Mouse (Mus musculus): ENCODE results near the gene Slc8a2. TPM values are rescaled to one million over a fixed set of nuclear protein-coding genes. Genes with fewer than 3 reads are reported as not detected.

The Slc8a2 gene
- total and polyA plus RNA-seq, 3 experiments: 0.04 to 0.10 TPM; not detected in 1

DNA sequence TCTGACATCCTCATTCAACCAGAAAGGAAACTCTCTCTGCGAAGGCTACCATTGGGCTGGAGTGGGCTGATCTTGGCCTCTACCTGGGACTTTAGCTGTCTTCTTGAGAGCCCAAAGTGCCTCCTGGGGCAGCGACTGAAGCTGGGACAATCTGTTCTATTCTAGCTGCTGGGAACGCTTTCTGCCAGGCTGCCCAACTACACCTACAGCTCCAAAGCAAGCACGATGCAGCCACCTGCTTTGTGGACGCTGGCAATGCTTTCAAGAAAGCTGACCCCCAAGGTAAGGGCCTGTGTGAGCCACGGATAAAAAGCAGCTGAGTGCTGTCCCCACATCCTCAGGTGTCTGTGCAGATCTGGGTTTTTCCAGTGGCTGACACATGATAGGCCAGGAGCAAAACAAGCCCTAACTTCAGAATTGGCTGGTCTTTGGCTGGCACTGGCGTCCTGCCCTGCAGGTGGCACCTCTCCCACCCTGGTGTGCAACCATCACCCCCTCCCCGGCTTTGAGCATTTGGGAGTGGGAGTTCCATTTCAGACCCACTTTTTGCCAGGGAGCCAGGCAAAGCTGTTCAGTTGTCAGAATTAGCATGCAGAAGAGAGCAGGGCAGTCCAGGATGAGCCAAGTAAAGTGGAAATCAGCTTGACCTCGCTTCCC, 20.6 kb upstream of the Slc8a2 start:
- peaks cover 78 to 100% of the 10 kb centered on the region in 2 experiments for H3K36me3 ChIP-seq (replicated peaks in 1 of 2; ENCODE audit: control insufficient read depth in 1 of 2, insufficient read depth in 1 of 2, low read length in 1 of 2)
- no peak overlapping the region for H3K27ac ChIP-seq (ENCODE audit: insufficient read depth, low read depth)
- no peak overlapping the region for H3K9ac ChIP-seq (ENCODE audit: insufficient read depth, low read depth)
- in situ Hi-C loops (cut with MboI; ENCODE audit: low pct_ligation_motif_present, low pct_unique_long_range_greater_than_20kb, low sequenced_read_pairs): loop anchor here (5.0 kb wide), 1 partner anchor 52 kb away; no protein-coding TSS in a partner anchor
- TF ChIP-seq ZC3H11A (IDR thresholded peaks at IDR 0.05; ENCODE audit: low read depth, low read length): no peak
- no peak for TF ChIP-seq ETS1 (conservative IDR thresholded peaks at IDR 0.05; ENCODE audit: low read depth, low read length)
- TF ChIP-seq USF1 (IDR thresholded peaks at IDR 0.05; ENCODE audit: low read depth, low read length): no peak
- no peak for TF ChIP-seq NELFE (IDR thresholded peaks at IDR 0.05; ENCODE audit: low read depth, low read length)
- no peak for TF ChIP-seq ZMIZ1 (IDR thresholded peaks at IDR 0.05; ENCODE audit: low read depth, low read length)
- no peak for TF ChIP-seq HCFC1 (IDR thresholded peaks at IDR 0.05; ENCODE audit: low read depth, low read length)
- TF ChIP-seq POLR2AphosphoS2 (IDR thresholded peaks at IDR 0.05; ENCODE audit: low read depth, low read length): no peak
- no peak for TF ChIP-seq CHD2 (IDR thresholded peaks at IDR 0.05; ENCODE audit: low read length)
- TF ChIP-seq TCF12 (IDR thresholded peaks at IDR 0.05; ENCODE audit: low read depth, low read length): no peak
- TF ChIP-seq KAT2A (IDR thresholded peaks at IDR 0.05; ENCODE audit: insufficient replicate concordance, low read length): no peak
- TF ChIP-seq ZKSCAN1 (IDR thresholded peaks at IDR 0.05; ENCODE audit: borderline replicate concordance, low read depth, low read length): no peak
- no peak for TF ChIP-seq IRF4 (IDR thresholded peaks at IDR 0.05; ENCODE audit: low read depth, low read length)
- no peak for TF ChIP-seq MXI1 (IDR thresholded peaks at IDR 0.05; ENCODE audit: low read depth, low read length)
- TF ChIP-seq POLR2A (IDR thresholded peaks at IDR 0.05; ENCODE audit: low read depth, low read length): no peak
- TF ChIP-seq BHLHE40 (IDR thresholded peaks at IDR 0.05; ENCODE audit: low read depth, low read length): no peak
- no peak for TF ChIP-seq USF2 (conservative IDR thresholded peaks at IDR 0.05; ENCODE audit: low read depth, low read length)
- TF ChIP-seq MAX (IDR thresholded peaks at IDR 0.05; ENCODE audit: low read length): no peak
- TF ChIP-seq MEF2A (IDR thresholded peaks at IDR 0.05; ENCODE audit: borderline replicate concordance, low read depth, low read length): no peak
- H3K4me3 ChIP-seq (replicated peaks in 1 of 3; ENCODE audit: low read depth in 2 of 3, low read length in 2 of 3, poor library complexity in 1 of 3): no peak overlapping the region
- H3K9me3 ChIP-seq (replicated peaks; ENCODE audit: low read length): no peaks in the 10 kb centered on the region
- dilution Hi-C loops (cut with MboI; ENCODE audit: extremely low pct_ligation_motif_present, extremely low pct_unique_long_range_greater_than_20kb, low sequenced_read_pairs): no loop called here
- H3K4me2 ChIP-seq (ENCODE audit: insufficient read depth, low read depth, poor library complexity, severe bottlenecking): no peak overlapping the region
- peaks cover 8 to 22% of the 10 kb centered on the region in 2 experiments for H3K4me1 ChIP-seq (ENCODE audit: control insufficient read depth in 1 of 2, insufficient read depth in 2 of 2)
- DNase-seq (ENCODE audit: extremely low read depth): no peak
- no peaks in the 10 kb centered on the region for H3K27me3 ChIP-seq (replicated peaks)
- H3K79me2 ChIP-seq (replicated peaks; ENCODE audit: control insufficient read depth, extremely low read depth, insufficient read depth, poor library complexity, severe bottlenecking): no peaks in the 10 kb centered on the region; the same call in 1 of the 2 replicates

DNA sequence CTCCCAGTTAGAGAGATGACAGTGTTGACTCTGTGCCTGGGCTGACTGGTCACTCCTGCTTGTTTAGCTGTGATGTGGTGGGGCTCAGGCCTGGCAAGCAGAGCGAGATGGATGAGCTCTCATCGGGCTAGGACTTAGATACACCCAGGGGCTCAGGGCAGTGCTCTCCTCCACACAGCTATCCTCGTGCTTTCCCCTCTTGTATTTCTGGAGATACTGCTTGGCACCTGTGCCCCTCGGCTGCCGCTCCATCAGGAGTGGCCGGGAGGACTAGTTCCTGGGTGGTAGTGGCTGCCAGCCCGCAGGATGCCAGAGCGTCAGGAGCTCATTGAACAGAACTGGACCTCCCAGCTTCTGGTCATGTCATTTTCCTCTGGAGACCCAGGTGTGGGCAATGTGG, 19.5 kb upstream of the Slc8a2 start:
- H3K9ac ChIP-seq (ENCODE audit: insufficient read depth, low read depth): no peak overlapping the region
- in situ Hi-C loops (cut with MboI; ENCODE audit: low pct_ligation_motif_present, low pct_unique_long_range_greater_than_20kb, low sequenced_read_pairs): no loop called here

More for the DNA sequence above, 19.5 kb upstream of the Slc8a2 start:
- DNase-seq (ENCODE audit: extremely low read depth): no peak
- Histone ChIP-seq H3K9me3 (replicated peaks; ENCODE audit: low read length) (no peaks in the 10 kb centered on the region), H3K27me3 (replicated peaks) (no peaks in the 10 kb centered on the region), H3K79me2 (replicated peaks; ENCODE audit: control insufficient read depth, extremely low read depth, insufficient read depth, poor library complexity, severe bottlenecking) (no peaks in the 10 kb centered on the region; the same call in 1 of the 2 replicates), H3K27ac (ENCODE audit: insufficient read depth, low read depth) (no peak overlapping the region), H3K36me3 (replicated peaks in 1 of 2; ENCODE audit: control insufficient read depth in 1 of 2, insufficient read depth in 1 of 2, low read length in 1 of 2) (peaks cover 78 to 100% of the 10 kb centered on the region in 2 experiments), H3K4me2 (ENCODE audit: insufficient read depth, low read depth, poor library complexity, severe bottlenecking) (no peak overlapping the region), H3K4me1 (ENCODE audit: control insufficient read depth in 1 of 2, insufficient read depth in 2 of 2) (peaks cover 10 to 32% of the 10 kb centered on the region in 2 experiments), H3K4me3 (replicated peaks in 1 of 3; ENCODE audit: low read depth in 2 of 3, low read length in 2 of 3, poor library complexity in 1 of 3) (no peak overlapping the region)
- dilution Hi-C loops (cut with MboI; ENCODE audit: extremely low pct_ligation_motif_present, extremely low pct_unique_long_range_greater_than_20kb, low sequenced_read_pairs): no loop called here
- no peak for TF ChIP-seq UBTF (IDR thresholded peaks at IDR 0.05; ENCODE audit: low read depth, low read length)
- no peak for TF ChIP-seq ZMIZ1 (IDR thresholded peaks at IDR 0.05; ENCODE audit: low read depth, low read length)
- TF ChIP-seq USF1 (IDR thresholded peaks at IDR 0.05; ENCODE audit: low read depth, low read length): no peak
- no peak for TF ChIP-seq CHD1 (IDR thresholded peaks at IDR 0.05; ENCODE audit: low read depth, low read length)
- TF ChIP-seq CTCF (conservative IDR thresholded peaks at IDR 0.05 in 1 of 2, IDR thresholded peaks at IDR 0.05 in 1 of 2; ENCODE audit: low read depth in 2 of 2, low read length in 2 of 2): no peak
- no peak for TF ChIP-seq JUND (conservative IDR thresholded peaks at IDR 0.05; ENCODE audit: low read depth, low read length)
- no peak for TF ChIP-seq BHLHE40 (IDR thresholded peaks at IDR 0.05; ENCODE audit: low read depth, low read length)
- no peak for TF ChIP-seq E2F4 (IDR thresholded peaks at IDR 0.05; ENCODE audit: insufficient replicate concordance, low read depth, low read length)
- TF ChIP-seq TBP (conservative IDR thresholded peaks at IDR 0.05; ENCODE audit: low read depth, low read length): no peak
- no peak for TF ChIP-seq ELF1 (IDR thresholded peaks at IDR 0.05; ENCODE audit: low read depth, low read length)
- TF ChIP-seq EP300 (IDR thresholded peaks at IDR 0.05; ENCODE audit: low read length): no peak
- no peak for TF ChIP-seq JUN (IDR thresholded peaks at IDR 0.05; ENCODE audit: insufficient read depth, low read depth, low read length)
- TF ChIP-seq GABPA (IDR thresholded peaks at IDR 0.05; ENCODE audit: insufficient replicate concordance, low read depth, low read length): no peak
- no peak for TF ChIP-seq MAZ (IDR thresholded peaks at IDR 0.05; ENCODE audit: low read depth, low read length)

Measured in CH12.LX (cell line).